Mouse (Mus musculus) limb, embryonic 11.5 days (tissue): Measurements from ENCODE around the gene Ado. TPM values are rescaled to one million over a fixed set of nuclear protein-coding genes. Genes with fewer than 3 reads are reported as not detected.

Source experiments
- ATAC-seq: fragments of 200-750 bp; cut with Nextera tagmentation; 2 replicates; pipeline ENCODE4 v1.8.0; 2017; ENCODE audit warnings: low read depth; ENCODE audit not compliant: insufficient number of reproducible peaks, low FRiP score, low TSS enrichment
- DNase-seq: peaks from one replicate; pipeline ENCODE4 v3.0.0-alpha.2; 2015; ENCODE audit warnings: low spot score
- H3K27ac ChIP-seq: fragments of 300-500 bp; sonication (generic); replicated peaks from 2 replicates; pipeline ENCODE4 v1.5.1; 2014; ENCODE audit warnings: low read depth, mild to moderate bottlenecking, low read length
- H3K27me3 ChIP-seq: fragments of 300-500 bp; sonication (generic); 2 replicates; pipeline ENCODE4 v1.6.1; 2014; ENCODE audit warnings: mild to moderate bottlenecking, low read length, mixed read lengths; ENCODE audit not compliant: control insufficient read depth, insufficient read depth
- H3K36me3 ChIP-seq: fragments of 300-500 bp; sonication (generic); 2 replicates; pipeline ENCODE4 v1.6.1; 2014; ENCODE audit warnings: mild to moderate bottlenecking, low read length, moderate library complexity, mixed read lengths; ENCODE audit not compliant: control insufficient read depth, insufficient read depth
- H3K4me1 ChIP-seq: fragments of 300-500 bp; sonication (generic); 2 replicates; pipeline ENCODE4 v1.6.1; 2014; ENCODE audit warnings: low read length, mixed read lengths; ENCODE audit not compliant: control insufficient read depth, insufficient read depth
- H3K4me2 ChIP-seq: fragments of 300-500 bp; sonication (generic); 2 replicates; pipeline ENCODE4 v1.6.1; 2014; ENCODE audit warnings: low read depth, mild to moderate bottlenecking, moderate library complexity; ENCODE audit not compliant: severe bottlenecking
- H3K4me3 ChIP-seq: fragments of 300-500 bp; sonication (generic); 2 replicates; pipeline ENCODE4 v1.5.1; 2014; ENCODE audit warnings: low read depth, low read length
- H3K9ac ChIP-seq: fragments of 300-500 bp; sonication (generic); 2 replicates; pipeline ENCODE4 v1.6.1; 2014; ENCODE audit warnings: mild to moderate bottlenecking, low read length
- H3K9me3 ChIP-seq: fragments of 300-500 bp; sonication (generic); 2 replicates; pipeline ENCODE4 v1.6.1; 2016; ENCODE audit warnings: low read length; ENCODE audit not compliant: control insufficient read depth
- WGBS: fragments of 180-500 bp; shearing (Covaris S2); extraction: QIAGEN DNeasy Blood & Tissue Kit; methylation state at CpG from one replicate; pipeline ENCODE4 v1.1.7; 2014; 5-methylcytosine and 5-hydroxymethylcytosine counted together
- polyA plus RNA-seq: library from polyadenylated mRNA; unstranded; fragments of >200 nt; fragmentation: Nextera tagmentation; extraction: Ambion mirVana; gene quantifications from 2 replicates; pipeline ENCODE4 v1.2.1, GENCODE M21; 2014

Ado gene
- polyA plus RNA-seq, 1 experiment from 2014 or later, result 82.6 TPM

DNA sequence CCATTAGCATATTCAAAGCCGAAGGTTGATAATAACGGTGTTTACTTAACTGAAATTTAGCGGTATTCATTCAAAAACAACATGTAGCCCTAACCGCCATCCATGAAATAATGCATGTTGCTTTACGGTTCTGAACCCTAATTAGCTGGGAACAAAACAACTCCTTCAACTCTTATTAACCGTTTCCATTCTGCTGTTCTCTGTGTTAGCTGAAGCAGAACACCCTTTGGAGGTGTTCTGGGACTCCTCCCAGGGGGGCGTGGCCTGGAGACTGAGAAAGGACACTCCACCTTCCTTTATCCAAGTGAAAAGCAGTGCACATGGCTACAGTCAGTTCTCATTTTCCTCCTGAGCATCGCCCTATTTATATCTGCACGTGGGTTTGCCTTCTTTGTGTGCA, 22.3 kb downstream of the Ado start:
- Histone ChIP-seq H3K27ac (no peak overlapping the region), H3K4me3 (no peak overlapping the region), H3K4me1 (no peaks in the 10 kb centered on the region), H3K36me3 (no peaks in the 10 kb centered on the region), H3K9me3 (no peaks in the 10 kb centered on the region), H3K4me2 (no peak overlapping the region), H3K9ac (no peak overlapping the region), H3K27me3 (no peaks in the 10 kb centered on the region)
- DNase-seq (no peak), ATAC-seq (no peak)
- WGBS, result 75% methylated on average over 9 of the region's 9 CpGs

DNA sequence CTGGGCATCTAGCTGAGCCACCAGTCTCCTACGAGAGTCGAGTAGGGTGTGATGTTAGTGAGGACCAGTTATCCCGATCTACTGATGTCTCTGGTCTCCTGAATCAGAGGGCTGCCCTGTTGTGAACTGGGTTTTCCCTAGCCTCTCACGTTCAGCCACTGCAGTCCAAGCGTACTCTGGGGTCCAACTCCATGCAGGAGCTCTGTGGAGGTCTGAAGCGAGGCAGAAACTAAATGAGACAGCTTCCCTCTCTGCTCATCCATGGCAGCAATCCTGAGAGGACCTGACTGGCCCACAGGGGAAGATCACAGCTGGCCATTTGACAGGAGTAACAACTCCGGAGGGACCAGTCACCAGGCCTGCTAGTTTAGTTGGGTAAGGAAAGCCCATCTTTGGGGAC, 24.1 kb downstream of the Ado start:
- WGBS, result 83% methylated on average over 7 of the region's 7 CpGs
- ATAC-seq, result no peak

DNA sequence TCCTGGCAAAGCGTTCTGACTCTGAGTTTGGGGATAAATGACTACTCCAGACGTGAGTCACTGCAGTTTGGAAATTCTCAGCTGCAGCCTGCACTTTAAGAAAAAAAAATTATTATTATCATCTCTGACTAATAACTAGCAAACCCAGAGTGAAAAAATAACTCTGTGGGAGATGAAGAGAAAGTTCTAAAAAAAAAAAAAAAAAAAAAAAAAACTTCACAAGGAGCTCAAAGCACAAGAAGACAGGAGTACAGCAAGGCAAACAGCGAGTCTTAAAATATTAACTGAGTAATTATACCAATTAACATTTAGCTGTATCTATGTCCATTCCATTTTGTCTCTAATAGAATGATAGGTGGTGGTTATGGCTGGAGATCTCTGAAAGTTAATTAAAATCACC, 24.6 kb downstream of the Ado start:
- Histone ChIP-seq H3K9ac (no peak overlapping the region), H3K9me3 (no peaks in the 10 kb centered on the region), H3K4me3 (no peak overlapping the region), H3K27me3 (no peaks in the 10 kb centered on the region), H3K4me1 (no peaks in the 10 kb centered on the region), H3K36me3 (no peaks in the 10 kb centered on the region), H3K4me2 (no peak overlapping the region), H3K27ac (no peak overlapping the region)
- ATAC-seq (no peak), DNase-seq (no peak)
- WGBS, result 81% methylated on average over 3 of the region's 3 CpGs

More for the DNA sequence above, 24.1 kb downstream of the Ado start:
- Histone ChIP-seq H3K9ac (no peak overlapping the region), H3K4me1 (no peaks in the 10 kb centered on the region), H3K9me3 (no peaks in the 10 kb centered on the region), H3K4me3 (no peak overlapping the region), H3K27ac (no peak overlapping the region), H3K36me3 (no peaks in the 10 kb centered on the region), H3K4me2 (no peak overlapping the region), H3K27me3 (no peaks in the 10 kb centered on the region)
- no peak for DNase-seq

DNA sequence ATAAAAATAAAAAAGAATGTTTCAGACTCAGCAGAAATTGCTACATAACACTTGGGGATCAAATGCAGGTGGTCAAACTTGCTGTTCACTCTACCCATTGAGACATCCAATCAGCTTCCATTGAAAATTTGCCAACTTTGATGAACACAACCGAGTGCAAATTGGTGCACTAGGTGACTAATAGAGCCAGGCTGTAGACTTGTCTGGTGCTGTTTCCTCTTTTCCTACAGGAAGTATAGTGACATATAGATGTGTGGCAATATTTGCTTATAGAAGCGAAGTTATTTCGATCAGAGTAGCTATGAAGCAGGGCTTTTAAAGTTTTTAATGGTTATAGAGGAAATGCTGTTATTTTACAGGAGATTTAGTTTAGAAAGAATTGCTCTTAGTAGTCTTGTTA, 30.0 kb downstream of the Ado start:
- H3K36me3 ChIP-seq, result no peaks in the 10 kb centered on the region
- WGBS, result 87% methylated on average over 3 of the region's 3 CpGs
- no peak overlapping the region for H3K4me2 ChIP-seq
- no peak overlapping the region for H3K4me3 ChIP-seq
- ATAC-seq (no peak), DNase-seq (no peak)
- H3K27ac ChIP-seq, result no peak overlapping the region
- no peaks in the 10 kb centered on the region for H3K9me3 ChIP-seq
- H3K4me1 ChIP-seq, result no peaks in the 10 kb centered on the region
- no peak overlapping the region for H3K9ac ChIP-seq
- no peaks in the 10 kb centered on the region for H3K27me3 ChIP-seq

DNA sequence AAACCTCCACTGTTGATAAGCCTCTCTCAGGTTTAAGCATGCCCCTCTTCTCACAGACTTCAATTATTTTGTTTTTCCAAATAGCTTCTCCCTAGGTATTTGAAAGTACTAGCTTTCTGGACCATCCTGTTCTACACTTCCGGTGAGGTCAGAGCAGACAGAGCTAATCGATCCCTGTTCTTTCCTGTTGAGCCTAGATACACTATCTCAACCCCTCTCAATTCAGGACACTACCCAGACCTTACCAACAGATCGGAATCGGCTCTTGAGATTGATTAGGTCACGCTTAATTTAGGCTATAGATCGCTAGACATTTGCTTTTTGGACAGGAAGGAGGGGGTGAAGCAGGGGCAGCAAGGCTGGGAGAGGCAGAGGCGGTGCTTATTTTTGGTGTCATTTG, 35.9 kb downstream of the Ado start:
- H3K4me1 ChIP-seq, result no peaks in the 10 kb centered on the region
- no peak overlapping the region for H3K27ac ChIP-seq
- H3K9me3 ChIP-seq, result no peaks in the 10 kb centered on the region
- no peak for ATAC-seq
- H3K36me3 ChIP-seq, result no peaks in the 10 kb centered on the region
- no peaks in the 10 kb centered on the region for H3K27me3 ChIP-seq
- no peak overlapping the region for H3K4me2 ChIP-seq
- 77% methylated on average over 7 of the region's 7 CpGs for WGBS
- no peak for DNase-seq
- no peak overlapping the region for H3K9ac ChIP-seq
- no peak overlapping the region for H3K4me3 ChIP-seq

DNA sequence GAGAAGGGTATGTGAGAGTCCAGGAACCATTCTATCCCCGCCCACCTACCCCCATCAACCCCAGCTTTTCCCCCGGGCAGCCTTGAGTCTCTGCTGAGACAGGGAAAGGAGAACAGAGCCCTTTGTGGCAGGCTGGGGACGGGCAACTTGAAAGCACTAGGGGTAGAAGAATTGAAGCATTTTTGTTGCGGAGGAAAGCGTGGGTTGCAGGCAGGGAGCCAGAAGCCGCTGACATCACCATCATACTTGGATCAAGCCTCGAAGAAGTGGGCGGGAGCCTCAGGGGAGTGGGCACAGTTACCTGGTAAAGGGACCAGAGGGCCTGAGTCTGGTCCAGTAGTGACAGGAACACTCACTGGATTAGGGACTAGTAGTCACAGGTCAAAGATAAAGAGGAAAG, 36.5 kb downstream of the Ado start:
- ATAC-seq (no peak), DNase-seq (no peak)
- no peaks in the 10 kb centered on the region for H3K27me3 ChIP-seq
- H3K9me3 ChIP-seq, result no peaks in the 10 kb centered on the region
- WGBS, result 81% methylated on average over 8 of the region's 8 CpGs
- H3K36me3 ChIP-seq, result no peaks in the 10 kb centered on the region
- no peak overlapping the region for H3K27ac ChIP-seq
- H3K4me3 ChIP-seq, result no peak overlapping the region
- no peak overlapping the region for H3K4me2 ChIP-seq
- no peak overlapping the region for H3K9ac ChIP-seq
- no peaks in the 10 kb centered on the region for H3K4me1 ChIP-seq

DNA sequence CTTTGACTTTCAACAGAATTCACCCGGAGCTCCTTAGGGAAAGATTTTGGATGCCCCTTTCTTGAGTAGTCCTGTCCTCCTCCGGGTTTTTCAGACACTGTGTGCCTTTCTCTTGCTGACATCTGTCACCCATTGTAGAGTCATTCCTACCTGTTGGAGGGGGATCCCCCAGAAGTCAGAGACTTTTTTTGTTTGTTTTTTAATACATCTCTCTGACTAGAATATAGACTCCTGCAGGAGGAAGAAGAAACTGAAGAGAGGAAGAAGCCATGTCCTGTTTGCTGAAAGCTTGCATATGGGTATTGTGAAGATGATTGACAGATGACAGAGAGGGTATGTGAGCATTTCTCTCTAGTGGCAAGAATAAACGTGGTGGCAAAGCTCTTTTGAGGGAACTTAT, 43.5 kb downstream of the Ado start:
- H3K9me3 ChIP-seq, result no peaks in the 10 kb centered on the region
- no peaks in the 10 kb centered on the region for H3K36me3 ChIP-seq
- H3K4me2 ChIP-seq, result no peak overlapping the region
- no peaks in the 10 kb centered on the region for H3K27me3 ChIP-seq
- H3K9ac ChIP-seq, result no peak overlapping the region
- no peak for ATAC-seq
- no peaks in the 10 kb centered on the region for H3K4me1 ChIP-seq
- DNase-seq, result no peak
- WGBS, result 74% methylated on average over 3 of the region's 3 CpGs
- H3K27ac ChIP-seq, result no peak overlapping the region
- no peak overlapping the region for H3K4me3 ChIP-seq

DNA sequence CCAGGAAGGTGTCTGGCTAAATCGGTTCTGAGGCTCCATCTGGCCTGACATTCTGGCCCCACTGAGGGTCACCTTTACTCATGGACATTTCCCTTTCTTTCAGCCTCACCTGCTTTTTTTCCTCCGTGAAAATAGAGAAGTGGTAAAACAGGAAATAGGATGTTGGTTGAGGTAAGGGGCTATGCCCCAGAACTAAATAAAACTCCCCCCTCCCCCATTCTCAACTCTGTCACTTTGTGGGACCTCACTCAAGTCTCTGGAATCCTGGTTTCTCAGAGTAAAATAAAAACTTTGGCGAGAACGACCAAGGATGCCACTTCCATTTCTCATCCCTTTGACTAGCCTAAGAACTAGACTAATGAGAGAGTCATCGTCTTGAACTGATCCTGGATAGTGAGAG, 44.7 kb downstream of the Ado start:
- WGBS, result 64% methylated on average over 5 of the region's 5 CpGs
- no peak overlapping the region for H3K4me2 ChIP-seq
- H3K27me3 ChIP-seq, result no peaks in the 10 kb centered on the region
- no peak overlapping the region for H3K27ac ChIP-seq
- ATAC-seq (no peak), DNase-seq (no peak)
- H3K4me1 ChIP-seq, result no peaks in the 10 kb centered on the region
- H3K4me3 ChIP-seq, result no peak overlapping the region
- no peaks in the 10 kb centered on the region for H3K36me3 ChIP-seq
- no peaks in the 10 kb centered on the region for H3K9me3 ChIP-seq
- no peak overlapping the region for H3K9ac ChIP-seq

DNA sequence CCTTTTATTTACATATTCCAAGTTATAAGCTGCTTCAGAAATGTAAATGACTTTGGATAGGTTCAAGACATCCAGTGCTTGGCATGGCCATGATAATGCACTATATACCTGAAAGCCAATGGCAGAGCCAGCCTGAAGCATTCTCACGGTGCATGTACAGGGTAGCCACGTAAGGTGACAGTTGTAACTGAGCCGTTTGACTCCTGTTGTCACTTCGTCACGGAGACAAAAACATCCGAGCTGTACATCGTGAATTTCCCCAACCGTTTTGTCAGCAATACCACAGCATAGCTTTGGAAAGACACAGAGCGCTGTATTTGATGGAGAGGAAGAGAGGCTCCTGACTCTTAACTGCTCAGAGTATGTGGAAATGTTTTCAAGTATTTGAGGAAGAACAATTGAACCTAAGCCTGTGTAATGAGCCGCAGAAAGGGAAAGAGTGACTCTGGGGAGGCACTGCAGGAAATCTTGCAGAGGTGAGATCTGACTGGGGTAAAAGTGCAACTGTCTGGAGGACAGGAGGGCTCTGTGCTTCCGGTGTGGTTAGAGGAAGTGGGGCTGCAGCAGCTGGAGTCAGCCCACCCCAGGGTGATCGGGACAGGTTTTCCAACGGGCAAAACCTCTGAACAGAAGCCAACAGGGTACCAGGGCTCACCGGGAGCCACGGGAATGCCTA, 45.3 kb downstream of the Ado start:
- Histone ChIP-seq H3K9me3 (no peaks in the 10 kb centered on the region), H3K4me1 (no peaks in the 10 kb centered on the region), H3K36me3 (no peaks in the 10 kb centered on the region), H3K4me3 (no peak overlapping the region), H3K4me2 (no peak overlapping the region), H3K9ac (no peak overlapping the region), H3K27ac (no peak overlapping the region), H3K27me3 (no peaks in the 10 kb centered on the region)
- WGBS, result 74% methylated on average over 15 of the region's 15 CpGs
- DNase-seq (no peak), ATAC-seq (no peak)
